Mouse (Mus musculus): ENCODE measurements around the gene Med16. TPM values are rescaled to one million over a fixed set of nuclear protein-coding genes. Genes with fewer than 3 reads are reported as not detected.

Gene Med16
- total RNA-seq, 1 experiment: 21.0 TPM

DNA sequence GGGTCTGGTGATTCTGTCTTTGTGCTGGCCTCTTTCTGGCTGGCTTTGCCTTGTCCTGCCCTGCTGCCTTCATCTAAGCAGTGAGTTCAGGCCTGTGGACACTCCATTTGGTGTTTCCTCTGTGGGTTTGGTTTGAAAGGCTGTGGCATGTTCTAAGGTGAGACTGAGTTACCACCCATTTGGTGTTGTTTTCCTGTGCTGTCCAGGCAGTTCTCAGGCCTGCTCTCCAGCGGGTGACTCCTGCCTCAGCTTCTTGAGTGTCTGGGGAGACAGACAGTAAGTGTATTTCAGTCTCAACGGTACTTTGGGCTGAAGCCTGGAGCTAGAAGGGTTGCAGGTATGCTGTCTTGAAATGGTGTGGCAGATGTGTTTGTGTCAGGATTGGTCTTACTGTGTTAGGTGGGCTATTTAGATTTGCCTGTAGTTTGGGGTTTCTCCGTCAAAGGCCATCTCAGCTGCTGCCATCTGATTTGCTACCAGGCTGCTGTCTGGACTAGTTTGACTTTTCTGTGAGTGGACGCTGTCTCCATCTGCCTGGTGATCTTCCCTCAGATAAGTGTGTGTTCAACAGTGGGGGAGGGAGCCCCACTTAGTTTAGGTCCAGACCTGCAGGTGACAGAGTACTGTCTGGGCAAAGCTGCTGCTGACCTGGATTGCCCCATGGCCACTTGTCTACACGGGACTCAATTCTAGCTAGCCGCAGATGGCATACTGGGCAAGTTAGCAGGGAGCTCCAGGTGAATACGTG is 51.8 kb downstream of the Med16 start:
- in situ Hi-C loops (cut with MboI; ENCODE audit: low sequenced_read_pairs in 2 of 2, unreplicated experiment in 2 of 2): no loop called here
- Histone ChIP-seq H3K4me3 (ENCODE audit: insufficient read depth in 1 of 2, low read depth in 1 of 2, low read length in 2 of 2, poor library complexity in 1 of 2, severe bottlenecking in 1 of 2) (peak overlapping the region; percentile 94 to 95), H3K9me3 (ENCODE audit: control insufficient read depth, insufficient read depth, low read depth, low read length) (no peaks in the 10 kb centered on the region), H3K9ac (ENCODE audit: insufficient read depth, low read depth, low read length, poor library complexity, severe bottlenecking) (peak overlapping the region; percentile 98; the same call in 1 of the 2 replicates), H3K27ac (ENCODE audit: insufficient read depth, low read depth, low read length, poor library complexity, severe bottlenecking) (no peak overlapping the region; the same call in 1 of the 2 replicates), H3K4me1 (ENCODE audit: control insufficient read depth in 2 of 2, insufficient read depth in 2 of 2, low read length in 2 of 2, poor library complexity in 1 of 2) (peaks cover 0 to 38% of the 10 kb centered on the region in 2 experiments; a peak in 1 of 4 replicates), H3K36me3 (ENCODE audit: control insufficient read depth, insufficient read depth, low read length, poor library complexity, severe bottlenecking) (peaks cover 60% of the 10 kb centered on the region)
- TF ChIP-seq ZC3H11A (IDR thresholded peaks at IDR 0.05; ENCODE audit: borderline replicate concordance, low read depth, low read length): no peak
- no peak for TF ChIP-seq CHD2 (IDR thresholded peaks at IDR 0.05; ENCODE audit: low read depth, low read length)
- no peak for TF ChIP-seq HCFC1 (IDR thresholded peaks at IDR 0.05; ENCODE audit: borderline replicate concordance, insufficient read depth, low read length)
- TF ChIP-seq ZNF384 (IDR thresholded peaks at IDR 0.05; ENCODE audit: low read depth, low read length): no peak
- TF ChIP-seq MAFK (IDR thresholded peaks at IDR 0.05; ENCODE audit: insufficient read depth, low read depth, low read length): no peak
- DNase-seq (ENCODE audit: low read depth, low spot score): no peak

DNA sequence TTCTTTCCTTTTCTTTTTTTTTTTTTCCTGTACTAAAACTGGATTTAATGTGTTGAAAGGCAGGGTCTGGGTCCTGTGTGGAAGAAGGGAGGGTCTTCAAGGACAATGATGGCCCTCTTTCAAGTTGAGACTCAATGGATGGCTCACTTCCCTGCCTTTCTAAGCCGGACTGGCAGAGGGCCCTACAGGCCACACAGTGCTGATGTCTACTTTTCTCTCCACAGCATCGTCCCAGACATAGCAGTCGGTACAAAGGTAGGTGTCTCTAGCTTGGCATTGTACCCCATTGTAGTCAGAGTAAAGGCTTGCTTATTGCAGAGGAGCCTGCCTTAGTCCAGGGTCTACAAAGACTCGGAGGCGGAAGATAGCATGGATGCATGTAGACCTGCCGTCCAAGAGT is 52.4 kb downstream of the Med16 start:
- Histone ChIP-seq H3K4me3 (ENCODE audit: insufficient read depth in 1 of 2, low read depth in 1 of 2, low read length in 2 of 2, poor library complexity in 1 of 2, severe bottlenecking in 1 of 2) (peak overlapping the region; percentile 94 to 95), H3K9me3 (ENCODE audit: control insufficient read depth, insufficient read depth, low read depth, low read length) (no peaks in the 10 kb centered on the region), H3K36me3 (ENCODE audit: control insufficient read depth, insufficient read depth, low read length, poor library complexity, severe bottlenecking) (peaks cover 55% of the 10 kb centered on the region), H3K4me1 (ENCODE audit: control insufficient read depth in 2 of 2, insufficient read depth in 2 of 2, low read length in 2 of 2, poor library complexity in 1 of 2) (peaks cover 0 to 40% of the 10 kb centered on the region in 2 experiments; a peak in 3 of 4 replicates), H3K27ac (ENCODE audit: insufficient read depth, low read depth, low read length, poor library complexity, severe bottlenecking) (no peak overlapping the region), H3K9ac (ENCODE audit: insufficient read depth, low read depth, low read length, poor library complexity, severe bottlenecking) (peak overlapping the region; percentile 98; the same call in 1 of the 2 replicates)
- TF ChIP-seq ZNF384 (IDR thresholded peaks at IDR 0.05; ENCODE audit: low read depth, low read length) (no peak), ZC3H11A (IDR thresholded peaks at IDR 0.05; ENCODE audit: borderline replicate concordance, low read depth, low read length) (no peak), HCFC1 (IDR thresholded peaks at IDR 0.05; ENCODE audit: borderline replicate concordance, insufficient read depth, low read length) (no peak), MAFK (IDR thresholded peaks at IDR 0.05; ENCODE audit: insufficient read depth, low read depth, low read length) (no peak), CHD2 (IDR thresholded peaks at IDR 0.05; ENCODE audit: low read depth, low read length) (no peak)
- DNase-seq (ENCODE audit: low read depth, low spot score): no peak
- in situ Hi-C loops (cut with MboI; ENCODE audit: low sequenced_read_pairs in 2 of 2, unreplicated experiment in 2 of 2): no loop called here

DNA sequence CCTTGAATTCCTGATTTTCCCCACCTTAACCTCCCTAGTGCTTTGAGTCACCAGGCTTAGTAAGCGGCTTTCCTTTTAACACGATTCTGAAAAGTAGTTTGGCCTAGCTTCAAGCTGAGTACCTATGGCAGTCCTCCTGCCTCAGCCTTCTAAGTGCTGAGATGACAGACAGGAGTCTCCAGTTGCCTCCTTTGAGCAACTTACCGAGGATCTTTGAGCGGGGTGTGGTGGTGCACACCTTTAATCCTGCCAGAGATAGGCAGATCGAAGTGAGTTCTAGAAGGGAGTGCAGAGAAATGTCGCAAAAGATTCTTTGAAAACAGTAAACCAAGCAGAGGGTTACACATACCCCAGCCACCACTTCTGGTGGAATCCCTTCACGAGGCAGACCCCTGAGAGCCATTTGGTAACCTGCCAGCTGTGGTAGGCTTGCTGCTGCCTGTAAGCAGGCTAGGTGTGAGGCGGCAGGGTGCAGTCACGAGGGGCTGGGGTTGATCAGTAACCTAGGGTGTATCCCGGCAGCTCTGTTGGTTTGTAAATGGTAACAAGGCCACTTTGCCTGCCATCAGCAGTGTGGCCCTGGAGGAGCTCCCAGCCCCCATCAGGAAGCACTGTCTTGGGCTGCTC is 53.1 kb downstream of the Med16 start:
- DNase-seq (ENCODE audit: low read depth, low spot score): no peak
- in situ Hi-C loops (cut with MboI; ENCODE audit: low sequenced_read_pairs in 2 of 2, unreplicated experiment in 2 of 2): no loop called here
- Histone ChIP-seq H3K9me3 (ENCODE audit: control insufficient read depth, insufficient read depth, low read depth, low read length) (no peaks in the 10 kb centered on the region), H3K4me1 (ENCODE audit: control insufficient read depth in 2 of 2, insufficient read depth in 2 of 2, low read length in 2 of 2, poor library complexity in 1 of 2) (peaks cover 0 to 37% of the 10 kb centered on the region in 2 experiments; a peak in 3 of 4 replicates), H3K27ac (ENCODE audit: insufficient read depth, low read depth, low read length, poor library complexity, severe bottlenecking) (peak overlapping the region; percentile 99; the same call in 1 of the 2 replicates), H3K4me3 (ENCODE audit: insufficient read depth in 1 of 2, low read depth in 1 of 2, low read length in 2 of 2, poor library complexity in 1 of 2, severe bottlenecking in 1 of 2) (peak overlapping the region; percentile 94 to 95), H3K36me3 (ENCODE audit: control insufficient read depth, insufficient read depth, low read length, poor library complexity, severe bottlenecking) (peaks cover 49% of the 10 kb centered on the region), H3K9ac (ENCODE audit: insufficient read depth, low read depth, low read length, poor library complexity, severe bottlenecking) (peak overlapping the region; percentile 98)
- no peak for TF ChIP-seq CHD2 (IDR thresholded peaks at IDR 0.05; ENCODE audit: low read depth, low read length)
- no peak for TF ChIP-seq MAFK (IDR thresholded peaks at IDR 0.05; ENCODE audit: insufficient read depth, low read depth, low read length)
- no peak for TF ChIP-seq ZNF384 (IDR thresholded peaks at IDR 0.05; ENCODE audit: low read depth, low read length)
- TF ChIP-seq HCFC1 (IDR thresholded peaks at IDR 0.05; ENCODE audit: borderline replicate concordance, insufficient read depth, low read length): no peak; the same call in 1 of the 2 replicates
- no peak for TF ChIP-seq ZC3H11A (IDR thresholded peaks at IDR 0.05; ENCODE audit: borderline replicate concordance, low read depth, low read length)

DNA sequence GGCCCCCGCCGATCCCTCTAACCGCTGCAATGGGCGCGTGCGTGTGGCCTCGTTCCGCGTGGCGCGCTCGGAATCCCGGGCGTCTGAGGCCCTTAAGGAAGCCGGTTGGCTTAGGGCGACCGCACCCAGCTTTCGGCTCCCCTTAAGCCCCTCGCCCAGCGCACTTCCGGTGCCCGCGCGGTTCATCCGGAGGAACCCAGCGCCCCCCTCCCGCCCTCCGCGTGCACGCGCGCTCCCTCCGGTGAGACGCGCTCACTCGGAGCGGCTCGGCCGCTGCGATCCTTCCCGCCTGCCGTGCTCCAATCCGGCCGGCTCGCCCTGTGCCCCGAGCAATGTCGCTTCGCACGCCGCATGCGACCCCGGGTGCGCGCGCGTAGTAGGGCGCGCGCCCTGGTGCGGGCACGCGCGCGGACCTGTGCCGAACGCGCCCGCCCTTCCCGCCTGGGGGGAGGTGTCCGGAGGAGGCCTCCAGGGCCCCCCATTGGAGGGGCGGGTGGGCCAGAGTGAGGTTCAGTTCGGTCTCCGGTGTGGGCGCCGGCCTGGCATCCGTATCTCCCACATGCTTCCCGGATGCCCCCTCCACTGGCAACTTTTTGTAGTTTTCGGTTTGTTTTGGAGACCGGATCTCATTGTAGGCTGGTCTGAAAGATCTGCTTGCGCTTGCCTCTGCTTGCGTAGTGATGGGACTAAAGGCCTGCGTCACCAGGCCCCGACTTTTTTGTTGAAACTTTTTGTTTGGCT is 53.8 kb downstream of the Med16 start:
- no peak for DNase-seq (ENCODE audit: low read depth, low spot score)
- Histone ChIP-seq H3K4me3 (ENCODE audit: insufficient read depth in 1 of 2, low read depth in 1 of 2, low read length in 2 of 2, poor library complexity in 1 of 2, severe bottlenecking in 1 of 2) (peak overlapping the region; percentile 94 to 95), H3K36me3 (ENCODE audit: control insufficient read depth, insufficient read depth, low read length, poor library complexity, severe bottlenecking) (peaks cover 42% of the 10 kb centered on the region), H3K9ac (ENCODE audit: insufficient read depth, low read depth, low read length, poor library complexity, severe bottlenecking) (peak overlapping the region; percentile 98), H3K4me1 (ENCODE audit: control insufficient read depth in 2 of 2, insufficient read depth in 2 of 2, low read length in 2 of 2, poor library complexity in 1 of 2) (peaks cover 0 to 38% of the 10 kb centered on the region in 2 experiments; a peak in 3 of 4 replicates), H3K9me3 (ENCODE audit: control insufficient read depth, insufficient read depth, low read depth, low read length) (no peaks in the 10 kb centered on the region), H3K27ac (ENCODE audit: insufficient read depth, low read depth, low read length, poor library complexity, severe bottlenecking) (peak overlapping the region; percentile 99)
- in situ Hi-C loops (cut with MboI; ENCODE audit: low sequenced_read_pairs in 2 of 2, unreplicated experiment in 2 of 2): no loop called here
- no peak for TF ChIP-seq MAFK (IDR thresholded peaks at IDR 0.05; ENCODE audit: insufficient read depth, low read depth, low read length)
- TF ChIP-seq HCFC1 (IDR thresholded peaks at IDR 0.05; ENCODE audit: borderline replicate concordance, insufficient read depth, low read length): peak; percentile 47; the same call in 1 of the 2 replicates
